Mouse (Mus musculus) embryo, embryonic 10 days (tissue): Measurements from ENCODE around the gene Nr4a1.

ENCODE experiments used
- DNase-seq: peaks from one replicate; pipeline ENCODE4 v3.0.0-alpha.2; 2015; ENCODE audit warnings: low spot score

The Nr4a1 gene

GRCm38 (mm10) chr15:101233641-101234275 lies 20.3 kb upstream of the Nr4a1 start:
- DNase-seq, result no peak

GRCm38 (mm10) chr15:101234611-101235341 lies 19.3 kb upstream of the Nr4a1 start:
- DNase-seq, result no peak

GRCm38 (mm10) chr15:101235342-101235698 lies 18.7 kb upstream of the Nr4a1 start:
- no peak for DNase-seq

GRCm38 (mm10) chr15:101235728-101236327 lies 18.2 kb upstream of the Nr4a1 start:
- DNase-seq, result no peak

GRCm38 (mm10) chr15:101236878-101237277 lies 17.2 kb upstream of the Nr4a1 start:
- peak; percentile 75 for DNase-seq

- DNase-seq, result peak; percentile 84
Measured at GRCm38 (mm10) chr15:101238885-101239511, 15.1 kb upstream of the Nr4a1 start.

- DNase-seq, result no peak
Measured at GRCm38 (mm10) chr15:101239821-101240220, 14.2 kb upstream of the Nr4a1 start.

- DNase-seq, result peak; percentile 89
Measured at GRCm38 (mm10) chr15:101240799-101241204, 13.3 kb upstream of the Nr4a1 start.

- DNase-seq, result no peak
Measured at GRCm38 (mm10) chr15:101241236-101241635, 12.8 kb upstream of the Nr4a1 start.

GRCm38 (mm10) chr15:101241853-101242252 lies 12.2 kb upstream of the Nr4a1 start:
- DNase-seq, result no peak

- peak; percentile 63 for DNase-seq
Measured at GRCm38 (mm10) chr15:101242645-101243044, 11.4 kb upstream of the Nr4a1 start.

- DNase-seq, result no peak
Measured at GRCm38 (mm10) chr15:101244012-101244411, 10.1 kb upstream of the Nr4a1 start.

GRCm38 (mm10) chr15:101246231-101247154 lies 7.6 kb upstream of the Nr4a1 start:
- peak; percentile 99 for DNase-seq

GRCm38 (mm10) chr15:101247155-101247498 lies 6.9 kb upstream of the Nr4a1 start:
- DNase-seq, result no peak

- no peak for DNase-seq
Measured at GRCm38 (mm10) chr15:101248029-101248710, 5.9 kb upstream of the Nr4a1 start.

GRCm38 (mm10) chr15:101250220-101250800 lies 3.8 kb upstream of the Nr4a1 start:
- DNase-seq, result no peak

- DNase-seq, result no peak
Measured at GRCm38 (mm10) chr15:101251930-101252329, 2.1 kb upstream of the Nr4a1 start.

- no peak for DNase-seq
Measured at GRCm38 (mm10) chr15:101252614-101253013, 1.5 kb upstream of the Nr4a1 start.

- DNase-seq, result no peak
Measured at GRCm38 (mm10) chr15:101253563-101253885, 545 bp upstream of the Nr4a1 start.

GRCm38 (mm10) chr15:101255842-101256462 lies 1.9 kb downstream of the Nr4a1 start:
- no peak for DNase-seq
